Comparison of ENCODE assay signal across 16 mouse cellular contexts in the genomic region with DNA sequence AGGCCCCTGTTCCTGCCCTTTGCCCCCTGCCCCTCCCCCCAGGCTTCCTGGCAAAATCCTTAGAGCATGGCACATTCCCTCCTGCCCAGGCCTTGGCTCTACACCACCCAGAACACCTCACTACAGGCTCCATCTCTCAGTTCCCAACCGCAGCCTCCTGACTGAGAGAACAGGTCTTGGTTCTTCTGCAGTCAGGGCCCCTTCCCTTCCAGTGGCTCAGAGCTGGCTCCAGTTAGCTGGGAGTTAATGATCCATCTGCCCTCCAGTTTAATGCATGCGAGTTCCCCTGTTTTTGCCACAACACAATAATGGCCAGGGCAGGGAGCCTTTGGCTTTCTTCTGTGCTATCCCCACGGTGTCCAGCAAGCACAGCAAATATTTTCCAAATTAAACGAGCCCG. TPM values are rescaled to one million over a fixed set of nuclear protein-coding genes. Genes with fewer than 3 reads are reported as not detected.
DNase-seq lines count a peak whose midpoint lies in the region; ATAC-seq and TF ChIP-seq lines count a peak whose summit lies in the region.
"Had no signal": no experiment of that assay in that cellular context is flagged by ENCODE, and none has a peak within 500 bp of the region (broad histone marks: within the 10 kb centered on the region; RNA-seq: fewer than 3 reads in every experiment).

No protein-coding gene starts in this region.

- no peak for TF ChIP-seq CTCF in Patski (IDR thresholded peaks at IDR 0.05)
- TF ChIP-seq CTCF in kidney, adult 2 months (conservative IDR thresholded peaks at IDR 0.05; ENCODE audit: insufficient read depth, insufficient read length, low read depth, low read length) = no peak
- TF ChIP-seq CTCF in forebrain, postnatal 0 days (IDR thresholded peaks at IDR 0.05; ENCODE audit: low read depth) = no peak

- no peaks in the 10 kb centered on the region for H3K9me3 ChIP-seq in heart, embryonic 13.5 days
- H3K9me3 ChIP-seq in forebrain, postnatal 0 days (ENCODE audit: low read length) = no peaks in the 10 kb centered on the region
- H3K9me3 ChIP-seq: lung, embryonic 15.5 days; stomach, embryonic 15.5 days had no signal

- 77% methylated on average over 5 of the region's 5 CpGs for WGBS in heart, embryonic 13.5 days
- WGBS in kidney, adult 2 months = 28% methylated on average over 5 of the region's 5 CpGs
- WGBS in forebrain, postnatal 0 days = 37% methylated on average over 5 of the region's 5 CpGs

- H3K36me3 ChIP-seq in heart, embryonic 13.5 days = peaks cover 9% of the 10 kb centered on the region; the same call in 1 of the 2 replicates
- H3K36me3 ChIP-seq in kidney, adult 2 months (ENCODE audit: control insufficient read depth, insufficient read depth, low read length) = no peaks in the 10 kb centered on the region
- no peaks in the 10 kb centered on the region for H3K36me3 ChIP-seq in forebrain, postnatal 0 days (ENCODE audit: insufficient read depth)
- H3K36me3 ChIP-seq: lung, embryonic 15.5 days; stomach, embryonic 15.5 days had no signal

- H3K4me2 ChIP-seq in heart, embryonic 13.5 days = no peak overlapping the region
- H3K4me2 ChIP-seq in forebrain, postnatal 0 days (ENCODE audit: low read depth) = no peak overlapping the region
- H3K4me2 ChIP-seq: lung, embryonic 15.5 days; stomach, embryonic 15.5 days had no signal

- H3K9ac ChIP-seq in heart, embryonic 13.5 days = peak overlapping the region; percentile 5; the same call in 1 of the 2 replicates
- H3K9ac ChIP-seq in forebrain, postnatal 0 days = no peak overlapping the region
- H3K9ac ChIP-seq: lung, embryonic 15.5 days; stomach, embryonic 15.5 days had no signal

- no peak overlapping the region for H3K27ac ChIP-seq in heart, embryonic 13.5 days (replicated peaks)
- peak overlapping the region; percentile 79 for H3K27ac ChIP-seq in kidney, adult 2 months (ENCODE audit: insufficient read depth, low read depth, low read length)
- H3K27ac ChIP-seq in forebrain, postnatal 0 days (ENCODE audit: low read depth, low read length) = no peak overlapping the region
- H3K27ac ChIP-seq: lung, embryonic 15.5 days; stomach, embryonic 15.5 days had no signal

- CTCF ChIA-PET in Patski (lab: Charles Lee) = no interaction called here

- no peak for DNase-seq in heart, adult 11 months
- DNase-seq in Patski (ENCODE audit: low read depth, low spot score) = no peak
- DNase-seq in kidney, adult 2 months = peak; percentile 81
- DNase-seq in kidney, postnatal 36 days = peak; percentile 66 to 74
- DNase-seq in lung, postnatal 25 days (ENCODE audit: low spot score) = no peak
- DNase-seq in thymus, adult 18-20 months = no peak
- DNase-seq in forebrain, postnatal 0 days = no peak
- DNase-seq: embryo, embryonic 11 days; heart, postnatal 14 days; left cerebral cortex, postnatal 4 days; thymus, postnatal 14 days had no signal

- peaks cover 17% of the 10 kb centered on the region for H3K4me1 ChIP-seq in heart, embryonic 13.5 days
- H3K4me1 ChIP-seq in kidney, adult 2 months (ENCODE audit: control insufficient read depth, insufficient read depth, low read length) = peaks cover 28% of the 10 kb centered on the region
- no peaks in the 10 kb centered on the region for H3K4me1 ChIP-seq in forebrain, postnatal 0 days (ENCODE audit: insufficient read depth)
- H3K4me1 ChIP-seq: lung, embryonic 15.5 days; stomach, embryonic 15.5 days had no signal

- no peaks in the 10 kb centered on the region for H3K27me3 ChIP-seq in heart, embryonic 13.5 days (replicated peaks)
- H3K27me3 ChIP-seq in Patski = no peaks in the 10 kb centered on the region
- H3K27me3 ChIP-seq in kidney, adult 2 months (replicated peaks; ENCODE audit: control insufficient read depth, insufficient read depth, low read length) = no peaks in the 10 kb centered on the region
- no peaks in the 10 kb centered on the region for H3K27me3 ChIP-seq in forebrain, postnatal 0 days (ENCODE audit: insufficient read depth, low read length)
- H3K27me3 ChIP-seq: lung, embryonic 15.5 days; stomach, embryonic 15.5 days had no signal

- in situ Hi-C loops in Patski (cut with MboI; ENCODE audit: low pct_unique_long_range_greater_than_20kb) = no loop called here

- no peak for ATAC-seq in heart, embryonic 13.5 days (ENCODE audit: extremely low read depth, insufficient number of reproducible peaks, low FRiP score, low TSS enrichment)
- ATAC-seq in Patski = peak; percentile 17
- no peak for ATAC-seq in forebrain, postnatal 0 days

- TF ChIP-seq POLR2A in kidney, adult 2 months (IDR thresholded peaks at IDR 0.05; ENCODE audit: low read depth, low read length) = no peak

- POLR2A ChIA-PET in Patski (lab: Charles Lee) = no interaction called here

- H3K4me3 ChIP-seq in heart, embryonic 13.5 days = no peak overlapping the region
- H3K4me3 ChIP-seq in kidney, adult 2 months (ENCODE audit: insufficient read depth, low read depth, low read length) = no peak overlapping the region
- H3K4me3 ChIP-seq in forebrain, postnatal 0 days (ENCODE audit: low read depth, low read length) = no peak overlapping the region
- H3K4me3 ChIP-seq: lung, embryonic 15.5 days; stomach, embryonic 15.5 days had no signal

RNA-seq across cellular contexts. Expression of gene Catip, which starts 18.7 kb away (rescaled TPM):
- polyA plus RNA-seq in heart, embryonic 13.5 days (2015; fragmentation: Nextera tagmentation; extraction: Ambion mirVana) = 0.33 and 0.38 TPM in 2 replicates
- 2.2 TPM for polyA plus RNA-seq in Patski (2021)
- 0.33 and 0.43 TPM in 2 replicates for polyA plus RNA-seq in kidney, adult 2 months (2012; rRNA removed)
- 2.1 and 2.7 TPM in 2 replicates for total RNA-seq in forebrain, postnatal 0 days (2014; rRNA removed)
- 0.63 and 1.6 TPM in 2 replicates for polyA plus RNA-seq in forebrain, postnatal 0 days (2015; fragmentation: Nextera tagmentation; extraction: Ambion mirVana)
- total RNA-seq: megakaryocyte-erythroid progenitor cell, adult 5-6 weeks had no signal

RNA-seq across cellular contexts. Expression of gene Slc11a1, which starts 31.8 kb away (rescaled TPM):
- 2.8 and 3.1 TPM in 2 replicates for polyA plus RNA-seq in heart, embryonic 13.5 days (2015; fragmentation: Nextera tagmentation; extraction: Ambion mirVana)
- 0.10 TPM for polyA plus RNA-seq in Patski (2021)
- 13.4 and 15.3 TPM in 2 replicates for polyA plus RNA-seq in kidney, adult 2 months (2012; rRNA removed)
- 3.7 and 10.7 TPM in 2 replicates for total RNA-seq in forebrain, postnatal 0 days (2014; rRNA removed)
- polyA plus RNA-seq in forebrain, postnatal 0 days (2015; fragmentation: Nextera tagmentation; extraction: Ambion mirVana) = 1.8 and 3.3 TPM in 2 replicates
- total RNA-seq: MEL had no signal

RNA-seq across cellular contexts. Expression of gene Tmbim1, which starts 37.7 kb away (rescaled TPM):
- 42.0 and 42.7 TPM in 2 replicates for polyA plus RNA-seq in heart, embryonic 13.5 days (2015; fragmentation: Nextera tagmentation; extraction: Ambion mirVana)
- polyA plus RNA-seq in Patski (2021) = 28.0 TPM
- 74.1 and 103 TPM in 2 replicates for polyA plus RNA-seq in kidney, adult 2 months (2012; rRNA removed)
- 5.8 and 7.9 TPM in 2 replicates for total RNA-seq in forebrain, postnatal 0 days (2014; rRNA removed)
- polyA plus RNA-seq in forebrain, postnatal 0 days (2015; fragmentation: Nextera tagmentation; extraction: Ambion mirVana) = 6.1 and 7.9 TPM in 2 replicates

RNA-seq across cellular contexts. Expression of gene Ctdsp1, which starts 48.1 kb away (rescaled TPM):
- polyA plus RNA-seq in heart, embryonic 13.5 days (2015; fragmentation: Nextera tagmentation; extraction: Ambion mirVana) = 57.3 and 60.4 TPM in 2 replicates
- polyA plus RNA-seq in Patski (2021) = 81.9 TPM
- 185 and 187 TPM in 2 replicates for polyA plus RNA-seq in kidney, adult 2 months (2012; rRNA removed)
- 18.2 and 24.7 TPM in 2 replicates for total RNA-seq in forebrain, postnatal 0 days (2014; rRNA removed)
- polyA plus RNA-seq in forebrain, postnatal 0 days (2015; fragmentation: Nextera tagmentation; extraction: Ambion mirVana) = 10.7 and 10.8 TPM in 2 replicates

RNA-seq across cellular contexts. Expression of gene Pnkd, which starts 58.4 kb away (rescaled TPM):
- 227 and 252 TPM in 2 replicates for polyA plus RNA-seq in heart, embryonic 13.5 days (2015; fragmentation: Nextera tagmentation; extraction: Ambion mirVana)
- polyA plus RNA-seq in Patski (2021) = 158 TPM
- 139 and 165 TPM in 2 replicates for polyA plus RNA-seq in kidney, adult 2 months (2012; rRNA removed)
- total RNA-seq in forebrain, postnatal 0 days (2014; rRNA removed) = 57.5 and 64.5 TPM in 2 replicates
- 112 and 128 TPM in 2 replicates for polyA plus RNA-seq in forebrain, postnatal 0 days (2015; fragmentation: Nextera tagmentation; extraction: Ambion mirVana)

Comparison
In these comparisons a context has a peak if more than half of its experiments do, and no peak if none do; other contexts are left out.
1. DNase-seq: peak in kidney, adult 2 months (single experiment) and kidney, postnatal 36 days (2 of 2); none in heart, adult 11 months (single experiment), Patski (single experiment), lung, postnatal 25 days (single experiment), thymus, adult 18-20 months (0 of 2) and forebrain, postnatal 0 days (single experiment).